ENCODE assay signal across 14 mouse cellular contexts in genomic region chr19:43857347-43857746, GRCm38 (mm10).
DNase-seq lines count a peak whose midpoint lies in the region; ATAC-seq and TF ChIP-seq lines count a peak whose summit lies in the region.
"Had no signal": no experiment of that assay in that cellular context is flagged by ENCODE, and none has a peak within 500 bp of the region (broad histone marks: within the 10 kb centered on the region; RNA-seq: fewer than 3 reads in every experiment).

No protein-coding gene starts in this region.

- peak; percentile 31 for DNase-seq in embryo, embryonic 10 days (ENCODE audit: low spot score)
- no peak for DNase-seq in embryo, embryonic 10.5 days (ENCODE audit: low spot score)
- peak; percentile 51 for DNase-seq in lung, embryonic 14.5 days
- DNase-seq in lung, postnatal 4 days = no peak
- DNase-seq in MEL (ENCODE audit: low read depth, low spot score) = peak; percentile 53
- DNase-seq in gastrocnemius, postnatal 36 days = no peak
- DNase-seq in B cell, adult 2 months = no peak
- DNase-seq: cerebellum, adult 2 months; embryo, embryonic 11 days; liver, embryonic 13.5 days; thymus, postnatal 36 days had no signal

- H3K4me2 ChIP-seq in lung, embryonic 14.5 days = no peak overlapping the region
- no peak overlapping the region for H3K4me2 ChIP-seq in intestine, embryonic 15.5 days (replicated peaks)
- H3K4me2 ChIP-seq: liver, embryonic 13.5 days; neural tube, embryonic 15.5 days had no signal

- no peaks in the 10 kb centered on the region for H3K79me2 ChIP-seq in MEL (ENCODE audit: control insufficient read depth, insufficient read depth, low read length, poor library complexity)

- H3K27me3 ChIP-seq in lung, embryonic 14.5 days (ENCODE audit: insufficient read depth, low read length) = no peaks in the 10 kb centered on the region
- H3K27me3 ChIP-seq in MEL (ENCODE audit: control insufficient read depth in 1 of 2, insufficient read depth in 2 of 2, low read length in 2 of 2) = no peaks in the 10 kb centered on the region
- H3K27me3 ChIP-seq in intestine, embryonic 15.5 days (replicated peaks) = no peaks in the 10 kb centered on the region
- H3K27me3 ChIP-seq: liver, embryonic 13.5 days; neural tube, embryonic 15.5 days had no signal

- H3K4me3 ChIP-seq in lung, embryonic 14.5 days (ENCODE audit: low read depth, low read length) = no peak overlapping the region
- H3K4me3 ChIP-seq in MEL (ENCODE audit: control insufficient read depth in 1 of 2, insufficient read depth in 1 of 2, low read depth in 2 of 2, low read length in 2 of 2) = no peak overlapping the region
- H3K4me3 ChIP-seq in intestine, embryonic 15.5 days (replicated peaks) = no peak overlapping the region
- H3K4me3 ChIP-seq: hindbrain, embryonic 10.5 days; liver, embryonic 13.5 days; neural tube, embryonic 15.5 days had no signal

- 77% methylated on average over 6 of the region's 6 CpGs for whole genome bisulfite sequencing in lung, embryonic 14.5 days
- 72% methylated on average over 6 of the region's 6 CpGs for WGBS in intestine, embryonic 15.5 days

- TF ChIP-seq RAD21 in MEL (IDR thresholded peaks at IDR 0.05; ENCODE audit: low read depth, low read length) = no peak

- ATAC-seq in lung, embryonic 14.5 days (ENCODE audit: insufficient read depth) = no peak
- ATAC-seq in intestine, embryonic 15.5 days = peak; percentile 82

- no peak overlapping the region for H3K27ac ChIP-seq in lung, embryonic 14.5 days (ENCODE audit: low read depth)
- no peak overlapping the region for H3K27ac ChIP-seq in MEL (ENCODE audit: control insufficient read depth, low read depth, low read length)
- no peak overlapping the region for H3K27ac ChIP-seq in intestine, embryonic 15.5 days
- H3K27ac ChIP-seq: hindbrain, embryonic 10.5 days; liver, embryonic 13.5 days; neural tube, embryonic 15.5 days had no signal

- no peak overlapping the region for H3K9ac ChIP-seq in lung, embryonic 14.5 days
- no peak overlapping the region for H3K9ac ChIP-seq in MEL (ENCODE audit: control insufficient read depth, low read depth, low read length, poor library complexity, severe bottlenecking)
- no peak overlapping the region for H3K9ac ChIP-seq in intestine, embryonic 15.5 days
- H3K9ac ChIP-seq: liver, embryonic 13.5 days; neural tube, embryonic 15.5 days had no signal

- peaks cover 3% of the 10 kb centered on the region; the same call in 1 of the 2 replicates for H3K9me3 ChIP-seq in lung, embryonic 14.5 days (ENCODE audit: low read depth, low read length)
- H3K9me3 ChIP-seq in MEL (replicated peaks; ENCODE audit: insufficient read depth, low read length) = no peaks in the 10 kb centered on the region
- H3K9me3 ChIP-seq in intestine, embryonic 15.5 days = no peaks in the 10 kb centered on the region
- H3K9me3 ChIP-seq: liver, embryonic 13.5 days; neural tube, embryonic 15.5 days had no signal

- TF ChIP-seq EP300 in MEL (IDR thresholded peaks at IDR 0.05; ENCODE audit: low read depth in 1 of 2, low read length in 2 of 2) = no peak

- peaks cover 83% of the 10 kb centered on the region for H3K36me3 ChIP-seq in lung, embryonic 14.5 days (ENCODE audit: insufficient read depth)
- H3K36me3 ChIP-seq in MEL (ENCODE audit: control insufficient read depth in 1 of 2, insufficient read depth in 2 of 2, low read length in 2 of 2) = peaks cover 0 to 2% of the 10 kb centered on the region in 2 experiments; a peak in 2 of 4 replicates
- H3K36me3 ChIP-seq in intestine, embryonic 15.5 days = peaks cover 45% of the 10 kb centered on the region

- no peaks in the 10 kb centered on the region for H3K4me1 ChIP-seq in lung, embryonic 14.5 days (ENCODE audit: insufficient read depth)
- H3K4me1 ChIP-seq in MEL (ENCODE audit: control insufficient read depth in 1 of 2, insufficient read depth in 2 of 2, low read length in 2 of 2) = peaks cover 0 to 1% of the 10 kb centered on the region in 2 experiments; a peak in 1 of 4 replicates
- H3K4me1 ChIP-seq in intestine, embryonic 15.5 days (replicated peaks) = no peaks in the 10 kb centered on the region
- H3K4me1 ChIP-seq: hindbrain, embryonic 10.5 days; liver, embryonic 13.5 days; neural tube, embryonic 15.5 days had no signal

- intact Hi-C loops in gastrocnemius, postnatal 36 days (cut with DNase I) = no loop called here

- TF ChIP-seq POLR2A in MEL (IDR thresholded peaks at IDR 0.05; ENCODE audit: control insufficient read depth in 1 of 2, insufficient read depth in 1 of 2, low read depth in 1 of 2, low read length in 2 of 2, poor library complexity in 1 of 2) = no peak

- TF ChIP-seq CTCF in lung, embryonic 14.5 days (IDR thresholded peaks at IDR 0.05; ENCODE audit: low read depth) = peak; percentile 36
- TF ChIP-seq CTCF in MEL (IDR thresholded peaks at IDR 0.05 in 2 of 3, conservative IDR thresholded peaks at IDR 0.05 in 1 of 3; ENCODE audit: control insufficient read depth in 1 of 3, insufficient read depth in 1 of 3, low read depth in 2 of 3, low read length in 3 of 3, poor library complexity in 1 of 3, severe bottlenecking in 1 of 3) = peak in 1 of 3 experiments; percentile 4; a peak in 1 of 6 replicates

TF ChIP-seq in MEL, 35 proteins besides CTCF, POLR2A, EP300 and RAD21:
- TF ChIP-seq E2F4 (IDR thresholded peaks at IDR 0.05; ENCODE audit: borderline replicate concordance, low read depth, low read length) (no peak), CHD1 (IDR thresholded peaks at IDR 0.05; ENCODE audit: low read depth, low read length) (no peak), CHD2 (IDR thresholded peaks at IDR 0.05; ENCODE audit: low read length) (no peak), MAX (IDR thresholded peaks at IDR 0.05; ENCODE audit: low read length) (no peak), MYB (IDR thresholded peaks at IDR 0.05; ENCODE audit: low read depth, low read length) (no peak), RCOR1 (IDR thresholded peaks at IDR 0.05; ENCODE audit: low read depth, low read length) (no peak), ZMIZ1 (IDR thresholded peaks at IDR 0.05; ENCODE audit: low read depth, low read length) (no peak), ZC3H11A (IDR thresholded peaks at IDR 0.05; ENCODE audit: low read depth, low read length) (no peak), NELFE (IDR thresholded peaks at IDR 0.05; ENCODE audit: low read depth, low read length) (no peak), GABPA (IDR thresholded peaks at IDR 0.05; ENCODE audit: low read depth, low read length) (no peak), MYC (IDR thresholded peaks at IDR 0.05; ENCODE audit: low read depth, low read length) (no peak), JUND (IDR thresholded peaks at IDR 0.05; ENCODE audit: low read depth, low read length) (no peak), KAT2A (conservative IDR thresholded peaks at IDR 0.05; ENCODE audit: low read depth, low read length) (no peak), MAZ (IDR thresholded peaks at IDR 0.05; ENCODE audit: low read depth, low read length) (no peak), SMC3 (IDR thresholded peaks at IDR 0.05; ENCODE audit: low read depth, low read length) (no peak), USF2 (IDR thresholded peaks at IDR 0.05; ENCODE audit: borderline replicate concordance in 1 of 2, insufficient read depth in 1 of 2, low read depth in 1 of 2, low read length in 2 of 2) (no peak), MEF2A (IDR thresholded peaks at IDR 0.05; ENCODE audit: extremely low read depth, insufficient replicate concordance, low read depth, low read length, poor library complexity, severe bottlenecking) (no peak), ZKSCAN1 (IDR thresholded peaks at IDR 0.05; ENCODE audit: low read depth, low read length) (no peak)

Comparison
In these comparisons a context has a peak if more than half of its experiments do, and no peak if none do; other contexts are left out.
1. DNase-seq: peak in embryo, embryonic 10 days (single experiment), lung, embryonic 14.5 days (single experiment) and MEL (single experiment); none in embryo, embryonic 10.5 days (single experiment), lung, postnatal 4 days (0 of 2), gastrocnemius, postnatal 36 days (0 of 2) and B cell, adult 2 months (0 of 2).